Mouse (Mus musculus) G1E-ER4 (cell line): ENCODE data around the gene Col4a3. TPM values are rescaled to one million over a fixed set of nuclear protein-coding genes. Genes with fewer than 3 reads are reported as not detected.
A peak's percentile ranks its signal among the peaks of the same experiment; 100 is the strongest.

Experiments
- GATA1 ChIP-seq: IDR thresholded peaks from one replicate; pipeline ENCODE4 v1.8.0; 2012; ENCODE audit warnings: low read length, inconsistent platforms
- polyA plus RNA-seq: library from polyadenylated mRNA; stranded (reverse); fragments of >175 nt; gene quantifications from 2 replicates; pipeline ENCODE4 v1.2.3, GENCODE M21; 2012

Col4a3 gene
- polyA plus RNA-seq, 1 experiment = 4.3 TPM

- TF ChIP-seq GATA1 = no peak
Observed at GRCm38 (mm10) chr1:82631169-82631792, 44.6 kb downstream of the Col4a3 start.

- TF ChIP-seq GATA1 = no peak
Observed at GRCm38 (mm10) chr1:82634545-82635253, 48.0 kb downstream of the Col4a3 start.

GRCm38 (mm10) chr1:82635254-82635620 is 48.5 kb downstream of the Col4a3 start:
- TF ChIP-seq GATA1 = no peak

- no peak for TF ChIP-seq GATA1
Observed at GRCm38 (mm10) chr1:82636321-82636720, 49.6 kb downstream of the Col4a3 start.

- TF ChIP-seq GATA1 = peak; percentile 28
Observed at GRCm38 (mm10) chr1:82637414-82637813, 50.7 kb downstream of the Col4a3 start.

- no peak for TF ChIP-seq GATA1
Observed at GRCm38 (mm10) chr1:82638428-82638827, 51.7 kb downstream of the Col4a3 start.

- TF ChIP-seq GATA1 = no peak
Observed at GRCm38 (mm10) chr1:82641316-82641987, 54.7 kb downstream of the Col4a3 start.

GRCm38 (mm10) chr1:82647989-82648388 is 61.3 kb downstream of the Col4a3 start:
- peak; percentile 58 for TF ChIP-seq GATA1

GRCm38 (mm10) chr1:82650868-82651267 is 64.1 kb downstream of the Col4a3 start:
- no peak for TF ChIP-seq GATA1

GRCm38 (mm10) chr1:82654046-82654445 is 67.3 kb downstream of the Col4a3 start:
- TF ChIP-seq GATA1 = no peak

- TF ChIP-seq GATA1 = no peak
Observed at GRCm38 (mm10) chr1:82656452-82656851, 69.7 kb downstream of the Col4a3 start.

GRCm38 (mm10) chr1:82662269-82662668 is 75.5 kb downstream of the Col4a3 start:
- TF ChIP-seq GATA1 = peak; percentile 57

- no peak for TF ChIP-seq GATA1
Observed at GRCm38 (mm10) chr1:82663522-82663921, 76.8 kb downstream of the Col4a3 start.

GRCm38 (mm10) chr1:82686328-82686727 is 99.6 kb downstream of the Col4a3 start:
- TF ChIP-seq GATA1 = peak; percentile 53

GRCm38 (mm10) chr1:82686866-82687265 is 100.1 kb downstream of the Col4a3 start:
- no peak for TF ChIP-seq GATA1

GRCm38 (mm10) chr1:82687931-82688330 is 101.2 kb downstream of the Col4a3 start:
- no peak for TF ChIP-seq GATA1

GRCm38 (mm10) chr1:82695915-82696314 is 109.2 kb downstream of the Col4a3 start:
- no peak for TF ChIP-seq GATA1
